In genomic region chr6:126045931-126046330, GRCm38 (mm10) we compare ENCODE assay signal across 8 mouse cellular contexts.
DNase-seq lines count a peak whose midpoint lies in the region.

No protein-coding gene starts in this region.

- DNase-seq in cerebellum, postnatal 10 days = peak; percentile 61
- DNase-seq in cerebellum, adult 9-10 months = no peak
- peak; percentile 21 to 28 for DNase-seq in layer of hippocampus, postnatal 25 days (ENCODE audit: extremely low spot score in 1 of 2, low spot score in 1 of 2)
- no peak for DNase-seq in layer of hippocampus, adult 9-10 months (ENCODE audit: low spot score)
- peak; percentile 32 for DNase-seq in ES-CJ7 (ENCODE audit: low read depth, low spot score)
- peak; percentile 20 for DNase-seq in hindlimb bud, embryonic 11.5 days (ENCODE audit: extremely low spot score, low read depth, low spot score)
- peak; percentile 9 for DNase-seq in yolk sac, embryonic 10.5 days (ENCODE audit: low spot score)
- DNase-seq in urinary bladder, postnatal 25 days (ENCODE audit: low spot score) = no peak

Comparison
In these comparisons a context has a peak if more than half of its experiments do, and no peak if none do; other contexts are left out.
1. DNase-seq: peak in cerebellum, postnatal 10 days (2 of 2), layer of hippocampus, postnatal 25 days (2 of 2), ES-CJ7 (single experiment), hindlimb bud, embryonic 11.5 days (single experiment) and yolk sac, embryonic 10.5 days (single experiment); none in cerebellum, adult 9-10 months (single experiment), layer of hippocampus, adult 9-10 months (single experiment) and urinary bladder, postnatal 25 days (single experiment).